Mouse (Mus musculus) CH12.LX (cell line): ENCODE measurements at regions not wholly inside any gene's neighbourhood (a gene's known extent, or its start where the extent isn't known, plus 50 kb on each side); places are given as distances from the start of the nearest gene placed in this dataset.

Source experiments
- BHLHE40 ChIP-seq: IDR thresholded peaks from 2 replicates; pipeline ENCODE4 v1.6.1; 2011; ENCODE audit warnings: mild to moderate bottlenecking, low read depth, low read length, improper control_type of control experiment
- CHD1 ChIP-seq: IDR thresholded peaks from 2 replicates; pipeline ENCODE4 v1.6.1; 2012; ENCODE audit warnings: low read depth, low read length, improper control_type of control experiment, inconsistent platforms
- CTCF ChIP-seq, 2 experiments: IDR thresholded peaks in 1 of 2; conservative IDR thresholded peaks in 1 of 2; 2 replicates each; pipeline ENCODE4 v1.5.1; 2011 to 2012; ENCODE audit warnings: low read depth in 2 of 2, low read length in 2 of 2, improper control_type of control experiment in 1 of 2, inconsistent platforms in 1 of 2, mild to moderate bottlenecking in 1 of 2, moderate library complexity in 1 of 2
- E2F4 ChIP-seq: IDR thresholded peaks from 2 replicates; pipeline ENCODE4 v1.6.1; 2011; ENCODE audit warnings: low read depth, low read length, improper control_type of control experiment; ENCODE audit not compliant: insufficient replicate concordance
- EP300 ChIP-seq: IDR thresholded peaks from 2 replicates; pipeline ENCODE4 v1.6.1; 2011; ENCODE audit warnings: low read length, improper control_type of control experiment
- ETS1 ChIP-seq: conservative IDR thresholded peaks from 2 replicates; pipeline ENCODE4 v1.6.1; 2012; ENCODE audit warnings: low read depth, mild to moderate bottlenecking, inconsistent platforms, low read length, improper control_type of control experiment, moderate library complexity
- JUN ChIP-seq: IDR thresholded peaks from 2 replicates; pipeline ENCODE4 v1.6.1; 2011; ENCODE audit warnings: low read depth, mild to moderate bottlenecking, low read length, improper control_type of control experiment, moderate library complexity; ENCODE audit not compliant: insufficient read depth
- MAZ ChIP-seq: IDR thresholded peaks from 2 replicates; pipeline ENCODE4 v1.6.1; 2012; ENCODE audit warnings: low read depth, mild to moderate bottlenecking, inconsistent platforms, low read length, improper control_type of control experiment, moderate library complexity
- MXI1 ChIP-seq: IDR thresholded peaks from 2 replicates; pipeline ENCODE4 v1.6.1; 2011; ENCODE audit warnings: mild to moderate bottlenecking, low read depth, low read length, improper control_type of control experiment
- PAX5 ChIP-seq: IDR thresholded peaks from 2 replicates; pipeline ENCODE4 v1.6.1; 2012; ENCODE audit warnings: low read length, inconsistent platforms, mixed read lengths
- POLR2A ChIP-seq: IDR thresholded peaks from 2 replicates; pipeline ENCODE4 v1.6.1; 2011; ENCODE audit warnings: low read depth, mild to moderate bottlenecking, improper control_type of control experiment, low read length
- POLR2AphosphoS2 ChIP-seq: IDR thresholded peaks from 2 replicates; pipeline ENCODE4 v1.6.1; 2011; ENCODE audit warnings: low read depth, low read length, improper control_type of control experiment
- RAD21 ChIP-seq: IDR thresholded peaks from 2 replicates; pipeline ENCODE4 v1.6.1; 2011; ENCODE audit warnings: low read depth, mild to moderate bottlenecking, low read length, improper control_type of control experiment, moderate library complexity
- ZC3H11A ChIP-seq: IDR thresholded peaks from 2 replicates; pipeline ENCODE4 v1.6.1; 2012; ENCODE audit warnings: low read depth, mild to moderate bottlenecking, inconsistent platforms, low read length, improper control_type of control experiment

DNA sequence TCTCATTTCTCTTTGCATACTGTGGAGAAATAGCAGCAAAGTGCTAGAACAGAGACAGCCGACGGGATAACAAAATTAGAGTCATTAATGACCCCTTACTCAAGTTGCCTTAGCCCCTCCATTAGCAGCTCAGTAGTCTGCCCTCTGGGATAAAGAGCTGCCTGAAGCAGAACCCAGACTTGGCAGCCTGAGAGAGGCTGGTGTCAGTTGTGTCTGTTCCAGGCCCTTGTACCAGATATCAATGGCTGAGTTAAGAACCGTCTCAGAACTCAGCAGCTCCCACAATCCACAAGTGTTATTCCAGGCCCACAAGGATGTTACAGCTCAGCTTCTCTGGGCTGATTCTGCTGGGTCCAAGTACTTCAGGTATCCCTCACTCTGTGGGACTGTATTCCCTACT is 109.6 kb upstream of the Topaz1 start:
- TF ChIP-seq EP300 (no peak), PAX5 (no peak), MXI1 (no peak), CTCF (conservative IDR thresholded peaks at IDR 0.05 in 1 of 2, IDR thresholded peaks at IDR 0.05 in 1 of 2; ENCODE audit: low read depth in 2 of 2, low read length in 2 of 2) (no peak), E2F4 (no peak), POLR2A (no peak), BHLHE40 (no peak), JUN (no peak), RAD21 (no peak), ZC3H11A (no peak), CHD1 (no peak), POLR2AphosphoS2 (no peak), ETS1 (no peak), MAZ (no peak)
